Mouse (Mus musculus): Measurements from ENCODE around the gene Olfr1121. TPM values are rescaled to one million over a fixed set of nuclear protein-coding genes. Genes with fewer than 3 reads are reported as not detected.

Gene Olfr1121
- not detected for total RNA-seq (2023)

DNA sequence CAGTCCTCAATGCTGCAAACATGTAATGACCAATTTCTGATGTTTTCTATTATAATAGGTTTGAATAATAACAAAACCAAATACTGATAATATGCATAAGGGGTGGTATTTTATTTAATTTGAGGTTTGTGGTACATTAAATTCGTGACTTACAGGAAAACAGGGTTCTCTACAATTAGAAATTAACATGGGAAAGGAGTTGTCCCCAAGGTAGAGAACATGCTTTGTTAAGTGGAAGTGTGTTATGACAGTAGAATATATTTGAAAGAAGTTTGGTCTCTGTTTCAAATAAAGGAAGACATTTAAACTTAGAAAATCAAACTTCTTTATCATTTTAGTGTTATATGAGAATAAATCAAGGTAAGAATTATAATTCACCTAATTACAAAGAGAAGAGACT is at the start of gene Olfr1121:
TSS of gene Olfr1121 (plus strand) at position 301 of the 400 bp plus-strand sequence.

DNA sequence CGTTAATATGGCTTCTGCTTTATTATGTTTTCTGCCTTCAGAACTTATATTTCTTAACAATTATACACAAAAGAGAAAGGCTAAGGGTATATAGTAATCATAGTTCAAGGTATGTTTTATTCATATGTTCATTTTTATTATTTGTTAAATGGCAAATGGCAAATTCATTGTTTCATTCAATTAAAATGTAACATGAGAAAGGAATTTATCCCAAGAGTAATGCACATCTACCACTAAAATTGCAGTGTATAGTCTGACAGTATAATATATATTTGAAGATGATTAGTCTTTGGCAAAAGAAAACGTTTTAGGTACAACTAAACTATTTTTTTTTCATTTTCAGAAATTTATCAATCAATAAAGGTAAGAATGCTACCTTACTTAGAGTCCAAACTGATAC is 15.2 kb upstream of the Olfr1121 start, which contains the start of gene Olfr1120:
TSS of gene Olfr1120 (plus strand) at position 301 of the 400 bp plus-strand sequence.

DNA sequence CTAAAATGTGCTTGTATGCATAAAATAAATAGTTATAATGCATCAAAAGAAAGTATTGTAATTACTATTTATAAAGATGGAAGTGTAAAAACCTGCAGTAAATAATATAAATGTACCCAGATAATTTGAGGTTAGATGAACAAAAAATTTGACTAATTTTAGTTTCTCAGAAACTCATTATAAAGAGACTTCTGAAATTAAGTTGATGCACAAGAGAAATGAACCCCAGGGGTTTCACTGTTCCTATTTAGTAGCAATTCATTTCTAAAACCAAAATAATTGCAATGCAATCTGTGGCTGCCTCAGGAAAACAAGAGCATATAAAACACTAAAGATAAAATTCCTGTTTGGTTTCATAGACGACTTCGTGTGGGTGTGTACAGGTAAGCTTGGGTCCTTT is 15.9 kb downstream of the Olfr1121 start, which contains the start of gene Olfr1122:
TSS of gene Olfr1122 (plus strand) at position 301 of the 400 bp plus-strand sequence.

GRCm38 (mm10) chr2:87416335-87416734 is 46.6 kb downstream of the Olfr1121 start, which contains the start of gene Olfr1123:
TSS of gene Olfr1123 (plus strand) at chr2:87416635.

Other genes with a start within 250 kb of the Olfr1121 start
- gene Olfr1110, start 229.6 kb upstream of the Olfr1121 start, total RNA-seq (2023), result not detected
- not detected for gene Olfr1111, start 217.3 kb upstream of the Olfr1121 start, total RNA-seq (2023)
- gene Olfr1112, start 182.1 kb upstream of the Olfr1121 start, total RNA-seq (2023), result not detected
- not detected for gene Olfr1113, start 160.9 kb upstream of the Olfr1121 start, total RNA-seq (2023)
- gene Olfr1115, start 121.9 kb upstream of the Olfr1121 start, total RNA-seq (2023), result not detected
- gene Olfr1116, start 102.4 kb upstream of the Olfr1121 start, total RNA-seq (2023), result not detected
- gene Olfr1118, start 62.3 kb upstream of the Olfr1121 start, total RNA-seq (2023), result not detected
- gene Olfr1120, start 15.1 kb upstream of the Olfr1121 start, total RNA-seq (2023), result not detected
- gene Olfr1122, start 16.0 kb downstream of the Olfr1121 start, total RNA-seq (2023), result not detected
- gene Olfr1123, start 46.7 kb downstream of the Olfr1121 start, total RNA-seq (2023), result not detected
- gene Olfr1124, start 60.4 kb downstream of the Olfr1121 start, total RNA-seq (2023), result not detected
- not detected for gene Olfr1126, start 84.1 kb downstream of the Olfr1121 start, total RNA-seq (2023)
- not detected for gene Pramel7, start 127.2 kb downstream of the Olfr1121 start, total RNA-seq (2023)
- not detected for gene Pramel6, start 136.7 kb downstream of the Olfr1121 start, total RNA-seq (2023)
- not detected for gene Olfr153, start 161.9 kb downstream of the Olfr1121 start, total RNA-seq (2023)
- gene Olfr1128, start 175.6 kb downstream of the Olfr1121 start, total RNA-seq (2023), result not detected
- not detected for gene Olfr1129, start 204.0 kb downstream of the Olfr1121 start, total RNA-seq (2023)
- not detected for gene Olfr1130, start 236.3 kb downstream of the Olfr1121 start, total RNA-seq (2023)

All from neutrophil, adult 59 days (primary cell).